Mouse (Mus musculus): ENCODE data around the gene Cd302.

The Cd302 gene

DNA sequence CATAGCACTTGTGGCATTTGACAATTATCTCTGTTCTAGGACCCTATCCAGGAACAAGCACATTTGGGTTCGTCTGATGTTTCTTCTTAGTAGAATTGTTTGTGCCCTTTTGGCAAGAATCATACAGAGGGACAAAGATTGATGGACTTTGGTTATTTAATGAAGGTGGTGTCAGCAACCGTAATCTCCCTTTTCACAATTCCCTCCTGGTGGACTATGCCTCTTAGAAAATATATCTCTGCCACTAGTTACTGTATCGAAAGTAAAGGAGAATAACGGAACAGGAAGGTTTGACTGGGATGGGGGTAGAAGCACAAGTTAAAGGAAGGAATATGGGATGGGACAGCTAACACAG, at the start of gene Cd302:
TSS of gene Cd302 (minus strand) at position 22 of the 355 bp plus-strand sequence.
- DNase-seq: no peak

DNA sequence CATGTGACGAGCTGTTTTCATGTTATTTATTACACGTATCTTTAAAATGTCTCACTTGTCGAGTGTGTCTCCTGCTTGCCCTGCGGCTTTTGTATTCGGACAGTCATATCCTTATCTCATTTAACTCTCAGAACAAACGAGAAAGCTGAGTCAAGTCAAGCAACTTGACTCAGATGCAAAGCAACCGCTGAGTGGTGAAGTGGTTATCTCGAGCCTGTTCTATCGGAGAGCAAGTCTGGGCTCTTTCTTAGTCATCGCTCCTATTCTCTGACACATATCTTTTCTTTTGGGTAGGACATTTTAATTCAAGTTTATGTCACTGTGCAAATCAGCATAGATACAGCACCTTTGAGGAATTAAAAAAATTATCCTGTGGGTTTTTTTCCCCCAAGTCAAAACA, 44.4 kb upstream of the Cd302 start:
- no peak for DNase-seq

DNA sequence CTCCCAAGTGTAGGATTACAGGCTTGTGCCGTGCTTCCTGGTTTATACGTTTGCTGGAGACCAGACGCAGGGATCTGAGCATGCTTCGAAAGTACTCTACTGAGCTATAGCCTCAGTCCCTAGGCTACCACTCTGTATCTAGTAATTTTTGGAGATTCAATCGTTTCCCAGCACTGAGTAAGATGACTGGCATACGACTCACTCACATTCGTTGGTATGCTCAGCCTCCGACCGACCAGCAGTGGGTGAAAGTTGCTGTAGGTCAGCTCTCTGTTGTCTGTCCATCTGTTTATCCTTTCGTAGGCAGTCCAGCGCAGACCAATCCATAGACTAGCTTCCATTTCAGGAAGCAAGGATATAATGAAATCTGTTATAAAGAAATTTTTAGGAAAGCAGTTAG, 43.3 kb upstream of the Cd302 start:
- no peak for DNase-seq

DNA sequence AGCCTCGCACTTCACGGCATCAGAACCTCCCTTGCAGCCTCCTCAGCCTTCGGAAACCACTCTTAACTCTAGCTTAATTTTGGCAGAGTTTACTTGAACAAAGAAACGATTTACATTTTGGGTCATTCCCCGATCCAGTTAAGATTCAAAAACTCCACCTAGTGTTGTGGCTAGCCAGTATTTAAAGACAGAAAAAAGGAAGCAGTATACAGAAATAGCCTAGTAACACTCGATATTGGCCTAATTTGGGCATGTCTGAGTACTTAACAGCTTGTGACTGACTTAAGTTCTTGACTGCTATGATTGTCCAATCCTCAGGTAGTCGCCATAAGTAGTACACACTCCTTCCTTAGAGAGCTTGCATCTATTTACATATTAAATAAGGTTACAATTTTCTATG, 42.7 kb upstream of the Cd302 start:
- DNase-seq: no peak

DNA sequence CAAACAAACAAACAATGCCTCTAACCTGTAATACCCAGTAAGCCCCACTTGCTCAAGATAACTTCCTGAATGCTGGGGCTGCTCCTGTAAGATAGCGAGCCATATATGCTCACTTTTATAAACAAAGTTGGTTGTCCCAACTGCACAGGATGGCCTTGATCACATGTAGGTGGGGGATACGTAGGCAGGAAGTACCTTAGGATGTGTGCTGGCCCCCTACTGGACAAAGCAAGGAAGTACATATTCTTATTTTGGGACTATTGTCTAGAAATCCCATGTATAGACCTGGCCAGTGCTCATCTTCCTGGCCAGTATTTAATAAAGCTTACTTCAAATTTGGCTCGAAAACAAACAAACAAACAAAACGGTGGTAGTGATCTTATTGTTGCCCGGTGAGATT, 39.1 kb upstream of the Cd302 start:
- peak; percentile 37 to 42 for DNase-seq

DNA sequence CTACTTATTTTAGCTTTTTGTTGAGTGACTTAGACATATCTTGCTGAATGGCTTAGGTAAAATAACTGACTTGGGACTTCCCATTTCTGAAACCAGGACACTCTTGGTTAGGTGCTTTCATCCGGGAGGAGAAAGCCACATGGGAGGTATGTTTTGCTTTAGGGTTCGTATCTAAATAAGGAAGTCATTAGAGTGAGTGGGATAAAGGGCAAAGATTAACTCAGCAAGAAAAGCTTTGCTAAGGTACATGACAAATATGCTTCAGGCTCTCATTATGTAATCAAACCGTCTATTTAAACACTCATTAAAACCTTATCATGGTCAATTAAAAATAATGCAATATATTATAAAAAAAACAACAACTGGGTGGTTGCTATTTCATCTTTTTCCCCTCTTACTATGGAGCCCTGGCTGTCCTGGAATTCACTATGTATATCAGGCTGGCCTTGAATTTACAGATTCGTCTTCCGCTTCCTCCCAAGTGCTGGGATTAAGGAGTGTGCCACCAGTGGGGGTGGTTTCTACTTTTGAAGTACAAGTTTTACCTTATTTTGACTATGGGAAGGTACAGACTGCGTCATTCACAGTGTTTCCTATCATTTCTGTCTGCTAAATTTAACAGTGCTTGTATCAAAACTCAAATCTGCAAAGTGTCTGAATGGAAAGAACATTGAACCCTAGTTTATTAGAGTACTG, 37.9 kb upstream of the Cd302 start:
- no peak for DNase-seq

DNA sequence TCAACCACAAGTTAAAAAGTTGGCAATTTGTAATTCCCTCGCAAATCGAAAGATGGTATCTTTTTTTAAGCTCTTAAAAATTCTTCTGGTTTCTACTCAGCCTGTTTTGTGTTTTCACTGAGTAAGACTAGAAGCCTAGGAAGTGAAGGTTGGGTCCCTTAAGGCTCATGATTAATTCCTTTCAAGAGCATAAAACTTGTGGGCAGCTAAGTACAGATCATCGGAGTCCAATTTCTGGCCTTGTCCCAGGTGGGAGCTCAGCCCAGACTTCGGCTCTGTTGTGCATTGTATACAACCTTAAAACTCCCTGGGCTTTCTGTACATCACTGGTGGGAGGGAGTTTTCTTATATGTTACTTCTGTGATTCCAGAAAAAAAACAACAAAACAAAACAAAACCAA, 19.5 kb upstream of the Cd302 start:
- DNase-seq: no peak

DNA sequence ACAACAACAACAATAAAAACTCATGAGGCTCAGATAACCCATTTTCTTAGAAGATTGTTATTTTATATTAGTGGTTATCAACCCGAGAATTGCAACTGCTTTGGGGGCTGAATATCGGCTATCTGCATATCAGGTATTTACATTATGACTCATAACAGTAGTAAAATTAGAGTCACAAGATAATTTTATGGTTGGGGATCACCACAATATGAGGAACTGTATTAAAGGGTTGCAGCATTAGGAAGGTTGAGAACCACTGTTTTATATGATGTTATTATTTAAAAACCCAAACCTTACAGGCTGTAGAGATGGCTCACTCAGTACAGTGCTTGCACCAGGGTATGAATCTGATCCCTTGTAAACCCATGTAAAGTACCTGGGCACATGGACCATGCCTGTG, 15.0 kb upstream of the Cd302 start:
- no peak for DNase-seq

DNA sequence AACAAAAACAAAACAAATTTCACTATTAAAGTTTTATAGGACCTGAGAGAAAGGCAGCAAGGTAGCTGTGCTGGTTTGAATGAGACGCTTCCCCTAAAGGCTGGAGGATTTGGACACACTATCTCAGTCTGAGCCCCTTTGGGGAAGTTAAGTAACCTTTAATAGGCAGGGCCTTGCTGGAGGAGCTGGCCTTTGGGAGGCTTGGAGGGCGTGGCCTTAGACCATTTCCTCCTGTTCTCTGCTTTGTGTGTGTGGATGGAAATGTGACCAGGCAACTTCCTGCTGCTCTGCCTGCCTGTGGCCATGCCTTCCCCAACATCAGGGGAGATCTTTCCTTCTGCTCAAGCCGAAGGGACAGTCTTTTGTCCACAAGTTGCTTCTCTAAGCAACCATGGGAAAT, 14.0 kb upstream of the Cd302 start:
- no peak for DNase-seq

DNA sequence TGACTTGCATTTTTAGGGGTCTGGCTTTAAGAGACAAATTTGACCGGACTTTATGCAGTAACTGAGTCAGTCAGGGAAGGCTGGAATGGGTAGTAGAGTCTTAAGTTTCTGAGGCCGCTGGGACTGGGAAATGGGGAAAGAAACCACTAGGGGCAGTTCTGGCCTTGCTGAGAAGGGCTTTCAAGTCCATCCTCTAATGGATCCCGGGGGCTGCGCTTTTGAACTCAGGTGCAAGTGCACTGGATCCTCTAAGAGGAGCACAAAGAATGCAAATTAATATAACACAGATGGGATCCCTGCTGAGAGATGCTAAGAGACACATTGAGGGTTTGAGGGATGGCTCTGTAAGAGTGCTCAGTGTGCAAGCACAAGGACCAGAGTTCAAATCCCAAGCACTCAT, 7.1 kb upstream of the Cd302 start:
- no peak for DNase-seq

DNA sequence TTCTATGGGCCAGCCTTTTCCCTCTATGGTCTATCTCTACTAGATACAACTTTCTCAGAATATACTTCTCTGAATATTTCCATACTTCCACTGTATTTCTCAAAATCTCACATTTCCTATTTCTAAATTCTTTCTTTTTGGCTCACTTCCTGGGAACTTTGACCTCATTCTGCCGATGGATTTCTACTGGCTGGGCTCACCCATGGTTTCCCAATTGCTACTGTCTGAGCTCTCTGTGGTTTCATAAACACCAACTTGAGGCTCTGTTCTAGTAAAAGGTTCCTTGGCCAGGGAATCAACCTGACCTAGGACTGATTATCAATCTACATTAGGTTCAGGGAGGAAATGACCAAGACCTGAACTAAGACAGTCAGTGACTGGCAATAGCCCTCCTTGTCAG, 5.2 kb upstream of the Cd302 start:
- no peak for DNase-seq

DNA sequence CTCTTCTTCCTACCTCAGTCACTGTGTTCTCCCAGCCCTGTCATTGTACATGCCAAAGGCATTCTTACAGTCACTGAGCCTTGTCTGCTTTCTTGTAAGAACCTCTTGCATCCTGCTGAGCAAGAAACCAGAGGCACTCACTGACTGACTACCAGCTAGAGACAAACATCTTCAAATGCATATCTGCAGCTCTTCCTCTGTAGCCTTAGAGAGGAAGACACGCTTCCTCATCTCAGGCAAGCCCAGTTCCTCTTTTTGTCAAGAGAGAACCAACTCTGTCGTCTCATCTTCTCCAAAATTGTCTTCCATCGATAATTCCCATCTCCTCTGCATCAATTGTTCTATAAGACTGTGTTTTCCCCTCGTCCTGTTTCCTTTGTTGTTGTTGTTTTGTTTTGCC, 4.3 kb upstream of the Cd302 start:
- DNase-seq: peak; percentile 40 to 41

DNA sequence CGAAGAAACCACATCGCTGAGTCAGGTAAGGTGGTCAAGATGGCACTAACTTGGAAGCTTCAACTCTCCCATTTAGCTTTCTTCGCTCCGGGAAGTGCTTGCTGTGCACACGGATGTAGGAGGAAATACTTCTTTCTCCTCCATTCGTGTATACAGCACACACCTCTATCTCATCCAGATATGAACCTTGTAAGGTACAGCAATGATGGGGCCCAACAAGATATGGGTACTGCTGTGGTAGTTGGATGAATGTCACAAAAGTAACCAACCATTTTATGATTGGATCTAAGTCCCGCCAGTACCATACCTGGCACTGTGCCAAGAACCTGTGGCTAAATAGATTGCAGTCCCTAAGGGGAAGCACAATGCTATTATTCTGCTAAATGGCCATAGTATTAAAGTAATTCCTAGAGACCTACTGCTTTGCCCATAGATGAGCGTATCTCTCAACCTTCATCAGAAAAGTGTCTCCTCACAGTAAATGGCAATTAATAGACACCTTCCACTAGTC, 874 bp upstream of the Cd302 start:
- DNase-seq: peak in 1 of 2 experiments; percentile 13

DNA sequence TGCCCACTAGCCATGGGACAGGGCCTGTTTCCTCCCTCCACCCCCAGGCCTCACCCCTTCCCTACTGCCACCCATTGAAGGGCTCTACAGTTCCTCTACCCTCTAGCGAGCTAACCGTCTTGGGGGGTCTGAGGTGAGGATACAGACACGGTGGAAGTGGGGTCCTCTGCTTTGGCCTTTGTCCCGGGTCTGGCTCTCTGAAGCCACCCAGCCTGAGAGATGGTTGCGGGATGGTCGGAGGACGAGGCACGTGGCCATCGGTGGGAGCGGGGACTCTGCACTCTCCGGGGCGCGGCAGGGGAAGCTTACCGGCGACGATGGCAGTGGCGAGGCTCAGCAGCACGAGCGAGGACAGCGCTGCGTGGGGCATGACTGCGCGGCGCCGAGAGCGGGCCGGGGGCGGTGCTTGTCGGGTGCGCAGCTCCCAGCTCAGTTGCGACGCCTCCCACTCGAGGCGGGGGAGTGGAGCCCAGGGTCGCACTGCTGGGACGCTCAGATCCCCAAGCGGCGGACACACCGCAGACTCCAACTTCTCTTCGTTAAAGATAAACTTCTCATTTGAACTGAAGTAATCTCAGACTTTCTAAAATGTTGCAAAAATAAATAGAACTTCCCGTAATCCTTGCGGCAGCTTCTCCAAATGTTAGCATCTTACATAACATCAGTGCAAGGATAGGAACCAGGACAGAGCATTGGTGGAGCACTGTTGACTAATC, 379 bp downstream of the Cd302 start:
- peak; percentile 55 to 60 for DNase-seq

DNA sequence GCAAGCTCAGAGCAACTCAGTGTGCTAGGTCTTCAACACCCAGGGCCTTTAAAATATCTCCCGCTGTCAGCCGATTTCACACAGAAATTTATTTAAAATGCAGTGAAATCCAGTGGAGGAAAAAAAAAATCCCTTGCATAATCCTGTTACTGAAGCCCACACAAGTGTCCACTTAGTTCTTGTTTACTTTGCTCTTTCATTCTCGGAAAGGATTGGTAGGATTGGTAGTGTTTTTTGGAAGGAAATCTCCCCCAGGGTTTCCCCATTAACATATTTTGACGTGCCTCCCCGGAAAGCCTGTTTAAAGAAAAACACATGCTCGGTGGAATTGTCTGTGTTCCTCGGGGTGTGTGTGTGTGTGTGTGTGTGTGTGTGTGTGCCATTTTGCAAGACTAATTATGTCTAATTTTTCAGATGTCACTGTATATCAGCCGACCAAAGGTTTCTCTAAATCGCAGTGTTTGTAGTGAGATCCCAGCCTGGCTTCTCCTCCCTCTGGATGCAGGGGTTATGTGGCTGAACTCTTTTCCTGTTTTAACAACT, 1.0 kb downstream of the Cd302 start:
- no peak for DNase-seq

DNA sequence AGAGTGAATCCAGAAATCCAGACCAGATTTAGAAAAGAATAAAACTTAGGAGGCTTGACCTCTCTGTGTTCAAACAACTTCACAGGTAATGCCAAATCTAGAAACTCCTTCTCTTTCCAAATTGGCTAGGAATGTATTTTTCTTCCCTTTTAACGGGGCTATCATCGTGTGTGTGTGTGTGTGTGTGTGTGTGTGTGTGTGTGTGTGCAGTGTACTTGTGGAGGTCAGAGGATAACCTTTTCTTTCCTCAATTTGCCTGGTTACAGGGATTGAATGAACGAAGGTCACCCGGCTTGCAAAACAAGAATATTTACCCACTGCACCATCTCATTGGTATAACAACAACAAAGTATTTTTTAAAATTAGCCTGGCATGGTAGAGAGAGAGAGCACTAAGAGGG, 1.7 kb downstream of the Cd302 start:
- no peak for DNase-seq

DNA sequence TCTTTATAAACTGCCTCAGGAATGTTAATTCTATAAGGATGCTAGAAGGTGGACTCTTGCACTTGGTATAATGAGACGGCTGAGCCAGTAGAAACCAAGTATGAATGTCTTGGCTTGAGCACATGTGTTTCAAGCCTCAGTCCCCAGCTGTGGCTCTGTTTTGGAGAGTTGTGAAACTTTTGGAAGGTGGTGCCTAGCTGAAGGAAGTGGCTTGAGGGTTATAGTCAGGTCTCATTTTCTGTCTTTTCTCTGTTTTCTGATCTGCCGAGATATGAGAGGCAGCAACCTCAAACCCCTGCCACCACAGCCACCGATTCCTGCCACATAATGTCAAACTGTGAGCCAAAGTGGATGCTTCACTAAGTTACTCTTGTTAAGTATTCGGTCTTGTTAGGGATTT, 5.7 kb downstream of the Cd302 start:
- DNase-seq: no peak

DNA sequence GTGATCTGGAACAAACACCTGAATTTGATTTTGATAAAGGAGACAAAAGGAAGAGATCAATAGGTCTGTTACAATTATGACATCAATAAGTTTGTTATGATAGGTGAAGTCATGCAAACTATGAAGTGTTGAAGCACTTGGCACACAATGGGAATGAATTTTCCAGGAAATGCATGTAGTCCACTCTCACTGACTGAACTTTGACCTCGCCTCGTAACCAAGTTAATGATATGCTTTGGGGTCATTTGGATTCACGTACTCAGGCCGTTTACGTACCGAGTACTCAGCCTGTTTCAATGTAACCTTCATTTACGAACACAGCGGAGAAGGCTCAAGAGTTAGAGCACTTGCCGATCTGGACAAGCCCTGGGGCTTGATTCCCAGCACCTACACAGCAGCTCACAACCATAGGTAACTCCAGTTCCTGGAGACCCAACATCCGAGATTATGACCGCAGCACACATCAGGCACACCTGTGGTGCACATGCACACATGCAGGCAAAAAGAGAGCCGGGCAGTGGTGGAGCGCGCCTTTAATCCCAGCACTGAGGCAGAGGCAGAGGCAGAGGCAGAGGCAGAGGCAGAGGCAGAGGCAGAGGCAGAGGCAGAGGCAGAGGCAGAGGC, 14.3 kb downstream of the Cd302 start:
- no peak for DNase-seq

DNA sequence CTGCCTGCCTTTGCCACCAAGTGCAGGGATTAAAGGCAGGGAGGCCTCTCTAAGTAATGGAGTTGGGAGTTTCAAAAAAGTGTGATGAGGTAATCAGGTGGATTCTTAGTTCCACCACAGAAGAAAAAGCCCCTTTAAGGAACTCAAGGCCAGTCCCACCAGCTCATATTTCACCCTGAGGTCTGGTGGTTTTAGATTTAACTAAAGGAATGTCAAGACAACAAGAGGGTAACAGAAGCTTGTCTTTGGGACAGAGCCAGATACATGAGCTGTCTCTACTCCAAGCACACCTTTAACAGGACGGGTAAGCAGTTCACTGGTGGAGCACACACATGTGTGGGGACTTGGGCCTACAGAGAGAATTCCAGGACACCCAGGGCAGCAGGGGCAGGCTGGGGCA, 16.7 kb downstream of the Cd302 start:
- DNase-seq: no peak

DNA sequence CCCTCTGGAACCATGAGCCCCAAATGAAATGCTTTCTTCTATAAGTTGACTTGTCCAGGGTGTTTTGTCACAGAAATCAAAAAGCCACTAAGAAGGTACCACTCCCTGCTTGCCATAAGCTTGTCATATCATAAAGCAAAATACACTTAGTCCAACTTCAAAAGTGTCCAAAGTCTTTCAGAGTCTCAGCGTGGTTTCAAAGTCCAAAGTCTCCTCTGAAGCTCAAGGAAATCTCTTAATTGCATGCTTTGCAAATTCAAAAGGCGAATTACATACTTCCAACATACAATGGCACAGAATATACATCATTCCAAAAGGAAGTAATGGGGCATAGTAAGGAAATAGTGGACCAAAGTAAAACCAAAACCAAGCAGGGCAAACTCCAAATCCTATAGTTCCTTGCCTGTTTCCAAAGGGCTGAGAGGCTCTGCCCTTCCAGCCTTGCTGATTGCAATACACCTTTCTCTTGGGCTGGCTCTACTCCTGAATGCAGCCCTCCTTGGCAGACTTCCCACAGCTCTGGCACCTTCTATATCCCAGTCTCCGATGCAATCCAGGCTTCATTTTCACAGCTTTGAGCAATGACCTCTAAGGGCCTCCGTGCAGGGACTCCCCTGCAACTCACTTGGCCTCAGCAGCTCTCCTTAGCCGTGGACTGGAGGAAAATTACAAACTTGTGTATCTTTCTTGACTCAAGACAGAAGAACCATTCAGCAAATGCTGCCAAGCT, 23.5 kb downstream of the Cd302 start:
- DNase-seq: no peak

DNA sequence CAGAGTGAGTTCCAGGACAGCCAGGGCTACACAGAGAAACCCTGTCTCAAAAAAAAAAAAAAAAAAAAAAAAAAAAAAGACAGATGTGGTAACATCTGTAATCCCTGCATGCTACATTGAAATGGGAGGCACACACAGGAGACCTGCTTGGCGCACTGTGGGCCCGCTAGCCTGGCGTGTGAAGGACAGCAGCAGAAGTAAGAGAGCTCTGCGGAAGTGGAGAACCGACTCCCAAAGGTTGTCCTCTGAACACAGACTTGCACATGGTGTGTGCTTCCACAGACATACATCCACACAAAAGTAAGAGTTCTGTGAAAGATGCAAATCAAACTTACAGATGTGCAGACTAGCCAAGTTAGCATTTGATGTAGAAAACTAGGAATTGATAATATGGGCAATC, 25.1 kb downstream of the Cd302 start:
- no peak for DNase-seq

DNA sequence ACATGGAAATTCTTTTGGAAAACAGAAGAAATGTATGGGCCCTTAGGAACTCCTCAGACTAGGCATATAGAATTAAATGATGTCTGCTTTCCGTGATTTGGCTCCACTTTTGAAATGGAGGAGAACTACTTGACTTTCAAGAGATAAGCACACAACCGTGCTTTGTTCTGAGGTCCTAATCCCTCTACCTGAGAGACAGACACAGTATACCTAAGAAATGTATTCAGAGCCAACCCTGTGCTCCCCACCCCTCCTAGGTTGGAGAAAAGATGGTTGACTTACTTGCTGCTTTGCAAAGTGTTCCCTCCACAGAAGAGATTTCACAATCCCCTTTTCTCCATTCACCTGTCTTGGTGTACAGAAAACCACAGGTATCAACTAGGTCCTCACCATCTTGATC, 27.5 kb downstream of the Cd302 start:
- no peak for DNase-seq

DNA sequence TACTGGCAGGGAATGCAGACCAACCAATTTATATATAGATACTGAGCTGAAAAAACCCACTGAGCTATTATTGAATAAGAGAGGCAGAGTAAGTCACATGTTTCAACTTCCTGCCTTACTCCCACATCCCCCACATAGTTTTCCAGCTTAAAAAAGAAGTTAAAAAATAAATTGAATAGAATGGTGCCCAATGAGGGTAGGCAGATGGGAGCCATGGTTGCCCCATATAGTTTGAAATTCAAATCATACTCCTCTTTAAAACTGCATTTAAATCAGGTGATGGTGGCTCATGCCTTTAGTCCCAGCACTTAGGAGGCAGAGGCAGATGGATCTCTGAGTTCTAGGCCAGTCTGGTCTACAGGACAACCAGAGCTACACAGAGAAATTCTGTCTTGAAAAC, 30.8 kb downstream of the Cd302 start:
- DNase-seq: no peak
